Mouse (Mus musculus): ENCODE data around the gene Sgk1.

DNA sequence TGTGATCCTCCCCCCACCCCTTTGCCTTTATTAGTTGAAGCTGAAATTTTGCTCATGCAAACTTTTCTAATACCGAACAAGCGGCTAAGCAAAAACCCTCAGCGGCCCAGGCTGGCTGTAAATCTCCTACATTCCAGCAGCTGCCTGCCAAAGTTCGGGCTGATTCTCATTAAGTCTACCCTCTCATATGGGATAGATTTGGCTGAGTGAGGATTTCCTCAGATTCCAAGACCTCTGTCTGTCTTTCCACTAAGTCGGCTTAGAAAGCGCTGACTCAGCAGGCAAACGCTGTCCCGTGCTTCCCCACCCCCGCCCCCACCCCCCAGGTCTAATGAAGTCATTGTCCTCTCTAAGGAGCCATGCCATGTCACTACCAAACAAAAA, 55.2 kb downstream of the Sgk1 start:
- TF ChIP-seq CTCF (IDR thresholded peaks at IDR 0.05; ENCODE audit: borderline replicate concordance, insufficient read depth, low read depth, low read length) (no peak), POLR2A (IDR thresholded peaks at IDR 0.05; ENCODE audit: borderline replicate concordance, insufficient read depth, low read length) (no peak)
